Mouse (Mus musculus) kidney, embryonic 16.5 days (tissue): ENCODE measurements at regions not wholly inside any gene's neighbourhood (a gene's known extent, or its start where the extent isn't known, plus 50 kb on each side); places are given as distances from the start of the nearest gene placed in this dataset.
"Not testable (repeated sequence)": the region's sequence is repeated elsewhere in the genome, so short reads cannot be mapped to it uniquely, and the experiment has no call there.

ENCODE experiments used
- ATAC-seq: fragments of 200-750 bp; cut with Nextera tagmentation; 2 replicates; pipeline ENCODE4 v1.8.0; 2017; ENCODE audit warnings: moderate TSS enrichment; ENCODE audit not compliant: low FRiP score, low TSS enrichment
- H3K27ac ChIP-seq: fragments of 300-500 bp; sonication (generic); 2 replicates; pipeline ENCODE4 v1.5.1; 2014; ENCODE audit warnings: low read length
- H3K27me3 ChIP-seq: fragments of 300-500 bp; sonication (generic); 2 replicates; pipeline ENCODE4 v1.6.1; 2014; ENCODE audit warnings: low read length, control low read depth, mixed read lengths; ENCODE audit not compliant: insufficient read depth
- H3K36me3 ChIP-seq: fragments of 300-500 bp; sonication (generic); 2 replicates; pipeline ENCODE4 v1.6.1; 2014; ENCODE audit warnings: low read length, control low read depth, mixed read lengths; ENCODE audit not compliant: insufficient read depth
- H3K4me1 ChIP-seq: fragments of 300-500 bp; sonication (generic); 2 replicates; pipeline ENCODE4 v1.6.1; 2014; ENCODE audit warnings: low read length, control low read depth, mixed read lengths; ENCODE audit not compliant: insufficient read depth
- H3K4me2 ChIP-seq: fragments of 300-500 bp; sonication (generic); replicated peaks from 2 replicates; pipeline ENCODE4 v1.6.1; 2014; ENCODE audit warnings: low read depth, low read length
- H3K4me3 ChIP-seq: fragments of 300-500 bp; sonication (generic); 2 replicates; pipeline ENCODE4 v1.5.1; 2014; ENCODE audit warnings: mild to moderate bottlenecking, low read length
- H3K9ac ChIP-seq: fragments of 300-500 bp; sonication (generic); replicated peaks from 2 replicates; pipeline ENCODE4 v1.6.1; 2014; ENCODE audit warnings: low read length
- H3K9me3 ChIP-seq: fragments of 300-500 bp; sonication (generic); 2 replicates; pipeline ENCODE4 v1.6.1; 2016; ENCODE audit warnings: low read length, control low read depth
- WGBS: fragments of 180-500 bp; shearing (Covaris S2); extraction: QIAGEN DNeasy Blood & Tissue Kit; methylation state at CpG from one replicate; pipeline ENCODE4 v1.1.7; 2014; 5-methylcytosine and 5-hydroxymethylcytosine counted together

DNA sequence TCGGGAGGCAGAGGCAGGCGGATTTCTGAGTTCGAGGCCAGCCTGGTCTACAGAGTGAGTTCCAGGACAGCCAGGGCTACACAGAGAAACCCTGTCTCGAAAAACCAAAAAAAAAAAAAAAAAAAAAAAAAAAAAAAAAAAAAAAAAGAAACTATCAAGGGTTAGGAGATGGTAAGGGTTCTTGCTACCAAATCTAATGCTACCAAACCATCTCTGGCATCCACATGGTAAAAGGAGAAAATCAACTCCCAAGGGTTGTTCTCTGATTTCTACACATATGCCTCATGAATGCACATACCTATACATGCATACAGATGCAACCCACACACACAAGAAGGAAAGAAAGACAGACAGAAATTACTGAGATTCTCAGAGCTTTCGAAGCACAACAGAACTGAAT, 109.6 kb upstream of the Trim24 start:
- H3K27ac ChIP-seq, H3K9me3 ChIP-seq, H3K4me1 ChIP-seq, H3K4me2 ChIP-seq, H3K4me3 ChIP-seq, H3K36me3 ChIP-seq, H3K27me3 ChIP-seq, H3K9ac ChIP-seq, ATAC-seq: not testable (repeated sequence)
- 92% methylated on average over 4 of the region's 5 CpGs for WGBS

DNA sequence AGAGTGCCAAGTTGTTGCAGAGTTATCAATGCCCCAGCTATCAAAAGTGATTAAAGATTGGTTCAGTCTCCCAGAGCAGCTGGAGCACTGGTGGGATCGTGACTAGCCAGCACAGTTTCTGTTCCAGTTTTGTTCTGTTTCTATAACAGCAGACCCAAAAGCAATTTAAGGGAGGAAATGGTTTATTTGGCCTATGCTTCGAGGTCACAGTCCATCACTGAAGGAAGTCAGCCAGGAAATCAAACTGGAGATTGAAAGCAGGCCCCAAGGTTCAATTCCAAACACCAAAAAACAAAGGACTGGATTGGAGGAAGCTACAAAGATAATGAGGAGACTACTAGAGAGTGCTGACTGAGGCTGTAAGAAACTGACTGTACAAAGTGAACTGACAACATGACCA, 107.6 kb upstream of the Trim24 start:
- Histone ChIP-seq H3K4me1 (no peaks in the 10 kb centered on the region), H3K9ac (no peak overlapping the region), H3K9me3 (no peaks in the 10 kb centered on the region), H3K4me2 (no peak overlapping the region), H3K27ac (no peak overlapping the region), H3K36me3 (no peaks in the 10 kb centered on the region), H3K4me3 (no peak overlapping the region), H3K27me3 (no peaks in the 10 kb centered on the region)
- ATAC-seq: no peak
- WGBS: 44% methylated on average over 2 of the region's 2 CpGs

DNA sequence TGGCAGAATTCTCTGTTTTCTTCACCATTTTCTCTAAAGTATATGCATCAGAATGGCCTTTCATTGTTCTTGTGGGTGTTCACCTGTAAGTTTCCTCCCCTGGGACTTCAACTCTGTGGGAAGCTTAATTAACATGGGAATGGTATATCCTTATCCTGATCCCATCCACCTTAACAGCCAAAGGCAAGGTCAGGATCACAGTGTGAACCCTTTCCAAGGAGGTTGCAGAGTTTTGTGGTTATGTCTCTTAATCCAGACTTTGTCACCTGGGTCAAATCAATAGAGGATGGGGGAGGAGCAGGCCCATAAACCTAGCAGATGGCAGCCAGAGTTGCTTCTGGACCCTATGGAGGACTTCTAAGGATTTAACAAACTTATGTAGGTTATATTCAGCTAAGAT, 102.9 kb upstream of the Trim24 start:
- ATAC-seq: no peak
- Histone ChIP-seq H3K27me3 (no peaks in the 10 kb centered on the region), H3K4me2 (no peak overlapping the region), H3K27ac (no peak overlapping the region), H3K36me3 (no peaks in the 10 kb centered on the region), H3K4me3 (no peak overlapping the region), H3K4me1 (no peaks in the 10 kb centered on the region), H3K9ac (no peak overlapping the region), H3K9me3 (no peaks in the 10 kb centered on the region)

DNA sequence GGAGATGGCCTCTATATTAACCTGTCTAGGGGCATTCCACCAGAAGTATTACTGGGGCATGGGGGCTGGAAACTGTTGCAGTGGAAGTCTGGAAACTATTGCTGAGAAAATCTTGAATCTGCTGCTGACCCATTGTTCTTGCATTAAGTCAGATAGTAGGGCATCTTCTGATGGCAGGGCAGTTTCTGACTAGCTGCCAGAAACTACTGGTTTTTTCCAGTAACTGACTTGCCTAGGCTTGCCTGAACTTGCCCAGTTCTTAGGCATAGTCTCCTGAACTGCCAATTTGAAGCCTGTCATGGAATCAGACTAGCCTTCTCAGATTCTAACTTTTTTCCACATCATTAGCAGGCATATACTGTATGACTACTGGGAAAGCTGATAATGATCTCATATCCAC, 97.3 kb upstream of the Trim24 start:
- no peak for ATAC-seq
- H3K9me3 ChIP-seq: peaks cover 18% of the 10 kb centered on the region
- H3K27ac ChIP-seq: no peak overlapping the region
- no peak overlapping the region for H3K4me2 ChIP-seq
- H3K36me3 ChIP-seq: no peaks in the 10 kb centered on the region
- no peaks in the 10 kb centered on the region for H3K27me3 ChIP-seq
- no peak overlapping the region for H3K4me3 ChIP-seq
- no peak overlapping the region for H3K9ac ChIP-seq
- H3K4me1 ChIP-seq: no peaks in the 10 kb centered on the region

DNA sequence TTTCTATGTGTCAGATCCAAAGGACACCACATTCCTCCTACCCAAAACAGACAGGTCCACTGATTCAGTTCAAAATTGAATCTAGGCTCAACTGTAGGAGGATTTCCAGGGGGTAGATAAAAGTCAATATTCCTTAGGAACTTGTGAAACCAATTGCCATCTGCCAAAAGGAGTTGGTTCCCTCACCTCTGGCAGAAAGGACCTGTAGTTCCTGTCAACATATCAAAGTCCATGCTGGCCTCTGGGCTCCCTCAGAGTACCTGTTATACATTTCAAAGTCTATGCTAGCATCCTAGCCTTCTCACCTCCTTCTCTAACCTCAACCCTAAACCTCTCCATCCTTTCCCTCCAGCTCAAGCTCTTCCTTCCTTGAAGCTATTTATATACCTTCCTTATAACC, 95.5 kb upstream of the Trim24 start:
- no peak for ATAC-seq
- Histone ChIP-seq H3K9me3 (peaks cover 18% of the 10 kb centered on the region), H3K27ac (no peak overlapping the region), H3K36me3 (no peaks in the 10 kb centered on the region), H3K4me1 (no peaks in the 10 kb centered on the region), H3K9ac (no peak overlapping the region), H3K27me3 (no peaks in the 10 kb centered on the region), H3K4me3 (no peak overlapping the region), H3K4me2 (no peak overlapping the region)

DNA sequence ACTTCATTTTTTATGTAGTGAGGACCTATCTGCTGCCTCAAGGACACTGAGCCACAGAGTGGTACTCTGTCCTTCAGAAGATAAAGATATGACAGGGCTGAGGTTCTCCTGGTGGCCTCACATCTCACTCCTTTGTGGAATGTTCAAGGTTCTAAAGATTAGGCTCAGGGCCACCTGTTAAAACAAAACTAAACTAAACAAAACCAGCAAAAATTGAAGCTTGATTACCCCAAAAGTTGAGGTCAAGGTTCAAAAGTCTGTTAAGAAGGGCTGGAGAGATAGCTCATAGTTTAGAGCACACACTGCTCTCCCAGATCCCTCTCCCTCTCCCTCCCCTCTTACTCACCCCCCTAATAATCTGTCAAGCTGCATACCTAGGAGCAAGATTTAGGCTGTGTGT, 90.7 kb upstream of the Trim24 start:
- Histone ChIP-seq H3K4me3 (no peak overlapping the region), H3K27ac (no peak overlapping the region), H3K27me3 (no peaks in the 10 kb centered on the region), H3K9ac (no peak overlapping the region), H3K4me1 (no peaks in the 10 kb centered on the region), H3K4me2 (no peak overlapping the region), H3K36me3 (no peaks in the 10 kb centered on the region; the same call in 1 of the 2 replicates), H3K9me3 (peaks cover 22% of the 10 kb centered on the region)
- no peak for ATAC-seq

DNA sequence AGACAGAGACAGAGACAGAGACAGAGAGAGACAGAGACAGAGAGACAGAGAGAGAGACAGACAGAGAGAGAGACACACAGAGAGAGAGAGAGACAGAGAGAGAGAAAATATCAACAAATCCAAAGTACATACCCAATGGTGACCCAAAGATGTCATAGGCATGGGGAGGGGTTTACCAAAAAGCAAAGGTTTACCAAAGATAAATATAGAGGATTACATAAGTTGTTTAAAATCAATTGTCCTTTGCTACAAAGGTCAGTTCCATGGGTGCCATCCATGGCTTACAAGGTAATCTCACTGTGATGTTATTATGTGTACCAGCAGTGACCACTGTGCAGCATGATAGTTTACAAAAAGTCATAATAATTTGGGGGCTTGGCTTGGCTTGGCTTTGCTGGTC, 88.7 kb upstream of the Trim24 start:
- no peak overlapping the region for H3K4me2 ChIP-seq
- H3K27ac ChIP-seq: no peak overlapping the region
- H3K4me1 ChIP-seq: no peaks in the 10 kb centered on the region
- no peak overlapping the region for H3K9ac ChIP-seq
- peaks cover 24% of the 10 kb centered on the region for H3K9me3 ChIP-seq
- no peaks in the 10 kb centered on the region; the same call in 1 of the 2 replicates for H3K36me3 ChIP-seq
- H3K4me3 ChIP-seq: no peak overlapping the region
- no peak for ATAC-seq
- no peaks in the 10 kb centered on the region for H3K27me3 ChIP-seq

DNA sequence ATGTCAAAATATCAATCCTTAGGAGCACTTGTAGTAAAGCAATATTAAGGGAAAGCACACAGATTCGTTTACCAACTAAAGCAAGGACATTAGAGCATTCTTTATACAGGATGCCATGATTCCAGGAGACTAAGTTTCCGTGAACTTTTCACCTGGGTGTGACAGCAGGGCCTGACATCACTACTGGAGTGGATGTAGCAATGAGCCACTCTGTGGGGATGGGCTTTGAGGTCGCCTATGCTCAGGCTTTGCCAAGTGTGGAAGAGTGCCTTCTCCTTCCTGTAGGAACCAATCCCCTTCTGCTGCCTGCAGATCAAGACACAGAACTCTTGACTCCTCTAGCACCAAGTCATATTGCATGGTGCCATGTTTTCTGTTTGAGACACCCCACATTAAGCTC, 85.3 kb upstream of the Trim24 start:
- H3K9me3 ChIP-seq: peaks cover 23% of the 10 kb centered on the region
- 87% methylated on average over 3 of the region's 3 CpGs for WGBS
- H3K36me3 ChIP-seq, H3K4me3 ChIP-seq, H3K27ac ChIP-seq, H3K4me1 ChIP-seq, H3K27me3 ChIP-seq, ATAC-seq, H3K4me2 ChIP-seq, H3K9ac ChIP-seq: not testable (repeated sequence)

DNA sequence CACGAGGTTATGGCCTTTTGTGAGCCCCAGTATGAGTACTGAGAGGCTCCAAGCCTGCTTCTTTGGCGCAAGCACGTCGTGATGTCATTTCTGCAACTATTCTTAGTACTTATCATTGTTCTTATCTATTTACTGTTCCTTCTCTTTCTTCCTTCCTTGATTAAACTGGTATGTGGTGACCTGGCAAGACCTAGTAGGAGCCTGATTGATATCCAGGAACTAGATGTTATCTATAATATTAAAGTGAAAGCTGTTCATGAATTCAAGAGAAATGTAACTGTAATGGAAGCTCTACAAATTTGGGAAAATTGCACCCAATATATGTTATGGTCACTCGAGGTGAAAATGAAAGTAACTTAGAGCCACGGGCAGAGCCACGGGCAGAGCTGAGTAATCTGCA, 84.9 kb upstream of the Trim24 start:
- Histone ChIP-seq H3K27ac (no peak overlapping the region), H3K4me2 (no peak overlapping the region), H3K4me1 (no peaks in the 10 kb centered on the region), H3K36me3 (no peaks in the 10 kb centered on the region; the same call in 1 of the 2 replicates), H3K4me3 (no peak overlapping the region), H3K9me3 (peaks cover 23% of the 10 kb centered on the region), H3K27me3 (no peaks in the 10 kb centered on the region), H3K9ac (no peak overlapping the region)
- ATAC-seq: no peak
- WGBS: 89% methylated on average over 7 of the region's 7 CpGs

DNA sequence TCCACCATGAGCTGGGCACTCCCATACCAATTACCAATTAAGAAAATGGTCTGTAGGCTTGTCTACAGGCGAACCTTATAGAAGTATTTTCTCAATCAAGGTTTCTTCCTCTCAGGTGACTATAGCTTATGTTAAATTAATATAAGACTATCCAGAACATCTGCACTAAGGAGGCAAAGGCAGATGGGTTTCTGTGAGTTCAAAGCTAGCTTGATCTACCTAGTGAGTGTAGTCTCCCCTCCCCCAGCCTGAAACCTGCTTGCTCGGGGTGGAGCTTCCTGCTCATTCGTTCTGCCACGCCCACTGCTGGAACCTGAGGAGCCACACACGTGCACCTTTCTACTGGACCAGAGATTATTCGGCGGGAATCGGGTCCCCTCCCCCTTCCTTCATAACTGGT, 82.8 kb upstream of the Trim24 start:
- ATAC-seq, H3K4me1 ChIP-seq, H3K27ac ChIP-seq, H3K9ac ChIP-seq, H3K27me3 ChIP-seq, H3K36me3 ChIP-seq, H3K4me3 ChIP-seq, H3K4me2 ChIP-seq: not testable (repeated sequence)
- WGBS: 87% methylated on average over 3 of the region's 8 CpGs
- H3K9me3 ChIP-seq: peaks cover 18% of the 10 kb centered on the region

DNA sequence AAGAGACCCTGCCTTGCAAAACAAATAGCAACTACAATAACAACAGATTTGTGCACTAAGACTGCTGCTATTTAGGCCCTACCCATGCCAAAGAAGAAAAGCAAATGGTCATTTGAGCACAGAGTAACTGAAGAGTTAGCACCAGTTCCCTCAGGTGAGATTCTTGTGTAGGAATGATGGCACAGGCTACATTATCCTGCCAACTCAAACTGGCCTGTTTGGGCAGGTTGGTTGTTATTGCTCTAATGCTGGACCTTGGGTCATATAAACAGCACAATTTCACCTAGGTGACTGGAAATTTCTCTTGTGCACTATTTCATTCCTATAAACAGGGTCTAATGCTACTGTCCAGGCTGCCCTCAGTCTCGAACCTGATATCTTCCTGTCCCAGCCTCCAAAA, 79.7 kb upstream of the Trim24 start:
- H3K4me2 ChIP-seq: no peak overlapping the region
- H3K27me3 ChIP-seq: no peaks in the 10 kb centered on the region
- no peaks in the 10 kb centered on the region for H3K36me3 ChIP-seq
- WGBS: 91% methylated on average over 1 of the region's 1 CpGs
- 0 out of 2 replicates have a peak, but pooled peaks cover 3% of the 10 kb centered on the region for H3K4me1 ChIP-seq
- H3K9ac ChIP-seq: no peak overlapping the region
- no peak for ATAC-seq
- no peak overlapping the region for H3K27ac ChIP-seq
- peaks cover 13% of the 10 kb centered on the region for H3K9me3 ChIP-seq
- no peak overlapping the region for H3K4me3 ChIP-seq
